Mouse (Mus musculus) neural tube, embryonic 10.5 days (tissue): ENCODE results near the gene Olfr1457.

Experiments used
- DNase-seq: peaks from one replicate; pipeline ENCODE4 v3.0.0-alpha.2; 2017; ENCODE audit warnings: low spot score; ENCODE audit errors: extremely low spot score

Gene Olfr1457

GRCm38 (mm10) chr19:13097791-13098190, at the start of gene Olfr1457:
Olfr1457 (minus strand) TSS chr19:13097891.
- DNase-seq: no peak

GRCm38 (mm10) chr19:13106675-13107074, 9.0 kb upstream of the Olfr1457 start, which contains the start of gene Olfr1458:
Olfr1458 (minus strand) TSS chr19:13106775.
- no peak for DNase-seq

- DNase-seq: no peak
Observed at GRCm38 (mm10) chr19:13093908-13094307, 3.8 kb downstream of the Olfr1457 start.

- no peak for DNase-seq
Observed at GRCm38 (mm10) chr19:13060310-13060709, 37.4 kb downstream of the Olfr1457 start, which contains the start of gene Olfr1454. Olfr1454 (plus strand) TSS chr19:13060610.
